Mouse (Mus musculus): ENCODE data around the gene Tob2.

DNA sequence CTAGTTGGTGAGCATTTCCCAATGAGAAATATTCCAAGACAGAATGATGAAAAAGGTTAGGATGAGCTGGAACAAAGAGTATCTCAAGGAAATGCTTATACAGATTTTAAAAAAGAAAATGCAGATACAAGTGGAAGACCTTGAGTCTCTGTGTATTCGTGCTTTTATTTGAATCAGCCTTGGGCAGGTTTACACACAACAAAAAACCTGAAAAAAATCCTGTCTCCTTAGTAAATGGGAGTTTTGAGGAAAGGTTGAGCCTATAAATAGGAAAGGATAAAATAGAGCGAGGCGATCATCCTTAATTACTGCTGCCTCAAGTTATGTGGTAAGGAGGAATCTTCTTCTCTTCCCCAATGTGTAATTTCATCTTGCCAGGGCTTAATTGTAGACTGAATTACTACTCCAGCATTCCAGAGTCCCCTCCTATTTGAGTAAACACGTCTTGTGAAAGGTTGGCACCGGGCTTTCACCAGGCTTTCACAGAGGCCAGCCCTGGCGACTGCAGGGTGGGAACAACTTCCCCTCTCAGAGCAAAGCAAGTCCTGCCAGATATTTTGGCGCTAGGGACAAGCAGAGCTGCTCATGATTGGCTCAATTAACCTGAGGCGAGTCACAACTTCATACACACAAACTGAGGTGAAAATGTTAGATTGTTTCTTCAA lies 2.0 kb upstream of the Tob2 start:
- no peak for TF ChIP-seq CTCF (IDR thresholded peaks at IDR 0.05; ENCODE audit: borderline replicate concordance, control insufficient read depth, extremely low read depth, insufficient read depth, low read length, poor library complexity)
- TF ChIP-seq POLR2A (IDR thresholded peaks at IDR 0.05; ENCODE audit: control insufficient read depth, extremely low read depth, insufficient read depth, low read length, poor library complexity), result no peak
